Mouse (Mus musculus) cortical plate, adult 2 months (tissue): ENCODE results near the gene Slain1.

ENCODE experiments used
- CTCF ChIP-seq: fragments of 200-500 bp; IDR thresholded peaks from 2 replicates; pipeline ENCODE4 v1.5.1; 2011; ENCODE audit warnings: mild to moderate bottlenecking, control low read depth, low read length; ENCODE audit not compliant: insufficient read depth; ENCODE audit errors: extremely low read depth
- POLR2A ChIP-seq: fragments of 200-500 bp; IDR thresholded peaks from 2 replicates; pipeline ENCODE4 v1.6.1; 2011; ENCODE audit warnings: mild to moderate bottlenecking, low read length, control low read depth; ENCODE audit not compliant: insufficient read depth; ENCODE audit errors: extremely low read depth

DNA sequence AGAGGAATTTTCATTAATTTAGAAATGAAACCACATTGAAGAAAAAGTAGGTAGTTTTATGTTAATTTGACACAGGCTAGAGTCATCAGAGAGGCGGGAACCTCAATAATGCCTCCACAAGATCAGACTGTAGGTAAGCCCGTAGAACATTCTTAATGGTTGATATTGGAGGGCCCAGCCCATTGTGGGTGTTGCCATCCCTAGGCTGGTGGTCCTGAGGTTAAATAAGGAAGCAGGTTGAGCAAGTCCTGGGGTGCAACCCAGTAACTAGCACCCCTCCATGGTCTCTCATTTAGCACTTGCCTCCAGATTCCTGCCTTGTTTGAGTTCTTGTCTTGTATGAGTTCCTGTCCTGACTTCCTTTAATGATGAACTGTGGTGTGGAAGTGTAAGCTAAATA lies 1.5 kb downstream of the Slain1 start:
- TF ChIP-seq POLR2A, result no peak
- no peak for TF ChIP-seq CTCF
